In genomic region chr5:127624427-127625213, GRCm38 (mm10) we compare ENCODE assay signal across 36 mouse cellular contexts. TPM values are rescaled to one million over a fixed set of nuclear protein-coding genes. Genes with fewer than 3 reads are reported as not detected.
DNase-seq lines count a peak whose midpoint lies in the region; ATAC-seq and TF ChIP-seq lines count a peak whose summit lies in the region.
"Had no signal": no experiment of that assay in that cellular context is flagged by ENCODE, and none has a peak within 500 bp of the region (broad histone marks: within the 10 kb centered on the region; RNA-seq: fewer than 3 reads in every experiment).

No protein-coding gene starts in this region.

- no peak overlapping the region for H3K4me2 ChIP-seq in midbrain, embryonic 11.5 days
- H3K4me2 ChIP-seq in midbrain, embryonic 13.5 days (replicated peaks): no peak overlapping the region
- H3K4me2 ChIP-seq in CH12.LX (ENCODE audit: insufficient read depth, low read depth, poor library complexity, severe bottlenecking): no peak overlapping the region
- H3K4me2 ChIP-seq: embryonic facial prominence, embryonic 13.5 days; forebrain, embryonic 15.5 days; hindbrain, embryonic 15.5 days; limb, embryonic 15.5 days; lung, embryonic 14.5 days; midbrain, embryonic 15.5 days had no signal

- H3K36me3 ChIP-seq in midbrain, embryonic 11.5 days (ENCODE audit: control insufficient read depth, insufficient read depth, low read length): no peaks in the 10 kb centered on the region
- no peaks in the 10 kb centered on the region for H3K36me3 ChIP-seq in midbrain, embryonic 13.5 days
- no peaks in the 10 kb centered on the region for H3K36me3 ChIP-seq in CH12.LX (replicated peaks in 1 of 2; ENCODE audit: control insufficient read depth in 1 of 2, insufficient read depth in 1 of 2, low read length in 1 of 2)
- H3K36me3 ChIP-seq: embryonic facial prominence, embryonic 13.5 days; forebrain, embryonic 10.5 days; forebrain, embryonic 15.5 days; G1E; hindbrain, embryonic 10.5 days; hindbrain, embryonic 15.5 days; limb, embryonic 10.5 days; limb, embryonic 15.5 days; midbrain, embryonic 15.5 days had no signal

- TF ChIP-seq RAD21 in CH12.LX (IDR thresholded peaks at IDR 0.05; ENCODE audit: low read depth, low read length): peak; percentile 4; the same call in 1 of the 2 replicates

- H3K9ac ChIP-seq in midbrain, embryonic 11.5 days (ENCODE audit: low read length): no peak overlapping the region
- H3K9ac ChIP-seq in midbrain, embryonic 13.5 days (replicated peaks): no peak overlapping the region
- no peak overlapping the region for H3K9ac ChIP-seq in CH12.LX (ENCODE audit: insufficient read depth, low read depth)
- H3K9ac ChIP-seq: embryonic facial prominence, embryonic 13.5 days; forebrain, embryonic 15.5 days; hindbrain, embryonic 15.5 days; limb, embryonic 15.5 days; liver, embryonic 14.5 days; lung, embryonic 14.5 days; midbrain, embryonic 15.5 days had no signal

- H3K27me3 ChIP-seq in midbrain, embryonic 11.5 days (ENCODE audit: control insufficient read depth, insufficient read depth, low read length): no peaks in the 10 kb centered on the region
- H3K27me3 ChIP-seq in midbrain, embryonic 13.5 days: no peaks in the 10 kb centered on the region
- H3K27me3 ChIP-seq in CH12.LX (replicated peaks): no peaks in the 10 kb centered on the region
- H3K27me3 ChIP-seq: embryonic facial prominence, embryonic 13.5 days; forebrain, embryonic 15.5 days; hindbrain, embryonic 15.5 days; limb, embryonic 15.5 days; midbrain, embryonic 15.5 days had no signal

- H3K79me2 ChIP-seq in CH12.LX (replicated peaks; ENCODE audit: control insufficient read depth, extremely low read depth, insufficient read depth, poor library complexity, severe bottlenecking): no peaks in the 10 kb centered on the region

- no peak for TF ChIP-seq POLR2A in CH12.LX (IDR thresholded peaks at IDR 0.05; ENCODE audit: low read depth, low read length)

- WGBS in midbrain, embryonic 11.5 days: 83% methylated on average over 10 of the region's 10 CpGs
- 82% methylated on average over 10 of the region's 10 CpGs for WGBS in midbrain, embryonic 13.5 days

- peak; percentile 64; the same call in 1 of the 2 replicates for TF ChIP-seq EP300 in CH12.LX (IDR thresholded peaks at IDR 0.05; ENCODE audit: low read length)

- in situ Hi-C loops in CH12.LX (cut with MboI; ENCODE audit: low pct_ligation_motif_present, low pct_unique_long_range_greater_than_20kb, low sequenced_read_pairs): loop anchor here (25.0 kb wide), 1 partner anchor 1388 kb away; the partner anchor contains the start of genes Ran and Stx2

- H3K4me3 ChIP-seq in midbrain, embryonic 11.5 days (ENCODE audit: low read depth, low read length): no peak overlapping the region
- H3K4me3 ChIP-seq in midbrain, embryonic 13.5 days (replicated peaks): no peak overlapping the region
- no peak overlapping the region for H3K4me3 ChIP-seq in CH12.LX (replicated peaks in 1 of 3; ENCODE audit: low read depth in 2 of 3, low read length in 2 of 3, poor library complexity in 1 of 3)
- H3K4me3 ChIP-seq: embryonic facial prominence, embryonic 13.5 days; forebrain, embryonic 10.5 days; forebrain, embryonic 15.5 days; gastrocnemius, adult 2 months; hindbrain, embryonic 10.5 days; hindbrain, embryonic 15.5 days; layer of hippocampus, adult 2 months; limb, embryonic 10.5 days; limb, embryonic 15.5 days; midbrain, embryonic 15.5 days had no signal

- dilution Hi-C loops in CH12.LX (cut with MboI; ENCODE audit: extremely low pct_ligation_motif_present, extremely low pct_unique_long_range_greater_than_20kb, low sequenced_read_pairs): no loop called here

- peak; percentile 21 for DNase-seq in midbrain, embryonic 11.5 days (ENCODE audit: low spot score, missing footprints)
- DNase-seq in CH12.LX (ENCODE audit: extremely low read depth): peak; percentile 68
- DNase-seq in layer of hippocampus, adult 9-10 months (ENCODE audit: low spot score): no peak
- DNase-seq in urinary bladder, adult 2 months (ENCODE audit: low spot score): no peak
- no peak for DNase-seq in right cerebral cortex, adult 2 months (ENCODE audit: low spot score in 2 of 2)
- DNase-seq: adrenal gland, adult 8-10 months; cerebellum, adult 8-10 months; cerebellum, postnatal 25 days; gastrocnemius, adult 2 months; gastrocnemius, postnatal 36 days; heart, postnatal 14 days; kidney, postnatal 36 days; layer of hippocampus, postnatal 36 days; lung, embryonic 14.5 days; right cerebral cortex, adult 18-20 months; right cerebral cortex, postnatal 4 days; thymus, adult 18-20 months; thymus, postnatal 25 days had no signal

- no peaks in the 10 kb centered on the region for H3K4me1 ChIP-seq in midbrain, embryonic 11.5 days (ENCODE audit: control insufficient read depth, insufficient read depth, low read length)
- H3K4me1 ChIP-seq in midbrain, embryonic 13.5 days (replicated peaks): no peaks in the 10 kb centered on the region
- peaks cover 7 to 49% of the 10 kb centered on the region in 2 experiments for H3K4me1 ChIP-seq in CH12.LX (ENCODE audit: control insufficient read depth in 1 of 2, insufficient read depth in 2 of 2)
- H3K4me1 ChIP-seq: embryonic facial prominence, embryonic 13.5 days; forebrain, embryonic 10.5 days; forebrain, embryonic 15.5 days; hindbrain, embryonic 10.5 days; hindbrain, embryonic 15.5 days; limb, embryonic 10.5 days; limb, embryonic 15.5 days; midbrain, embryonic 15.5 days had no signal

- H3K27ac ChIP-seq in midbrain, embryonic 11.5 days (ENCODE audit: low read depth, low read length): no peak overlapping the region
- no peak overlapping the region for H3K27ac ChIP-seq in midbrain, embryonic 13.5 days
- no peak overlapping the region for H3K27ac ChIP-seq in CH12.LX (ENCODE audit: insufficient read depth, low read depth)
- H3K27ac ChIP-seq: embryonic facial prominence, embryonic 13.5 days; forebrain, embryonic 10.5 days; forebrain, embryonic 15.5 days; gastrocnemius, adult 2 months; hindbrain, embryonic 10.5 days; hindbrain, embryonic 15.5 days; layer of hippocampus, adult 2 months; limb, embryonic 10.5 days; limb, embryonic 15.5 days; liver, embryonic 14.5 days; midbrain, embryonic 15.5 days; stomach, postnatal 0 days had no signal

- ATAC-seq in midbrain, embryonic 11.5 days (ENCODE audit: low FRiP score): no peak
- ATAC-seq in midbrain, embryonic 13.5 days: no peak
- ATAC-seq in megakaryocyte, adult 5-6 weeks (ENCODE audit: poor library complexity, severe bottlenecking): peak; percentile 70
- ATAC-seq: forebrain, embryonic 15.5 days; inflammation-experienced regulatory T-cells, adult 6 months; midbrain, embryonic 15.5 days had no signal

- no peaks in the 10 kb centered on the region for H3K9me3 ChIP-seq in midbrain, embryonic 11.5 days (ENCODE audit: control insufficient read depth, low read length)
- no peaks in the 10 kb centered on the region for H3K9me3 ChIP-seq in midbrain, embryonic 13.5 days
- peaks cover 3% of the 10 kb centered on the region for H3K9me3 ChIP-seq in CH12.LX (replicated peaks; ENCODE audit: low read length)
- H3K9me3 ChIP-seq: embryonic facial prominence, embryonic 13.5 days; forebrain, embryonic 15.5 days; hindbrain, embryonic 10.5 days; hindbrain, embryonic 15.5 days; limb, embryonic 10.5 days; limb, embryonic 15.5 days; midbrain, embryonic 15.5 days had no signal

- TF ChIP-seq CTCF in CH12.LX (conservative IDR thresholded peaks at IDR 0.05 in 1 of 2, IDR thresholded peaks at IDR 0.05 in 1 of 2; ENCODE audit: low read depth in 2 of 2, low read length in 2 of 2): peak in 1 of 2 experiments; percentile 7; a peak in 1 of 4 replicates

TF ChIP-seq in CH12.LX, 34 proteins besides CTCF, POLR2A, EP300 and RAD21 (continues in another document):
- TF ChIP-seq MAFK (IDR thresholded peaks at IDR 0.05; ENCODE audit: insufficient replicate concordance, low read length) (no peak), E2F4 (IDR thresholded peaks at IDR 0.05; ENCODE audit: insufficient replicate concordance, low read depth, low read length) (no peak), HCFC1 (IDR thresholded peaks at IDR 0.05; ENCODE audit: low read depth, low read length) (no peak), PAX5 (IDR thresholded peaks at IDR 0.05; ENCODE audit: low read length) (no peak), IRF4 (IDR thresholded peaks at IDR 0.05; ENCODE audit: low read depth, low read length) (peak; percentile 77), ZC3H11A (IDR thresholded peaks at IDR 0.05; ENCODE audit: low read depth, low read length) (no peak), RCOR1 (conservative IDR thresholded peaks at IDR 0.05; ENCODE audit: low read depth, low read length) (no peak), UBTF (IDR thresholded peaks at IDR 0.05; ENCODE audit: low read depth, low read length) (no peak), ZMIZ1 (IDR thresholded peaks at IDR 0.05; ENCODE audit: low read depth, low read length) (no peak), TCF12 (IDR thresholded peaks at IDR 0.05; ENCODE audit: low read depth, low read length) (no peak), ETS1 (conservative IDR thresholded peaks at IDR 0.05; ENCODE audit: low read depth, low read length) (peak; percentile 33; the same call in 1 of the 2 replicates), MEF2A (IDR thresholded peaks at IDR 0.05; ENCODE audit: borderline replicate concordance, low read depth, low read length) (peak; percentile 73; the same call in 1 of the 2 replicates), MAX (IDR thresholded peaks at IDR 0.05; ENCODE audit: low read length) (no peak), USF2 (conservative IDR thresholded peaks at IDR 0.05; ENCODE audit: low read depth, low read length) (no peak), JUN (IDR thresholded peaks at IDR 0.05; ENCODE audit: insufficient read depth, low read depth, low read length) (no peak)

RNA-seq across cellular contexts. Expression of gene Glt1d1, which starts 7.4 kb away (rescaled TPM):
- polyA plus RNA-seq in midbrain, embryonic 11.5 days (2014; fragmentation: Nextera tagmentation; extraction: Ambion mirVana): 0.33 and 1.1 TPM in 2 replicates
- 1.5 and 1.9 TPM in 2 replicates for polyA plus RNA-seq in midbrain, embryonic 13.5 days (2015; fragmentation: Nextera tagmentation; extraction: Ambion mirVana)
- total RNA-seq in CH12.LX (2012; rRNA removed): 0.25 and 0.29 TPM in 2 replicates
- 0.11 TPM in 1 of 2 replicates, not detected in the other for total RNA-seq in CH12.LX (2014; rRNA removed)
- polyA plus RNA-seq in CH12.LX (2012; ENCODE audit: insufficient read length, low read depth): 0.15 and 0.21 TPM in 2 replicates
- total RNA-seq in megakaryocyte, adult 5-6 weeks (2015): 0.45 and 1.2 TPM in 2 replicates
- total RNA-seq in megakaryocyte, adult 5-6 weeks (2017): 1.7 and 4.1 TPM in 2 replicates
- polyA plus RNA-seq in urinary bladder, adult 2 months (2012; rRNA removed): 0.08 and 0.09 TPM in 2 replicates
- total RNA-seq: gastrocnemius, adult 2 months; gastrocnemius, postnatal 36 days; heart, postnatal 14 days; megakaryocyte-erythroid progenitor cell, adult 5-6 weeks had no signal
- polyA plus RNA-seq: C2C12; G1E; heart, embryonic 14.5 days; inflammation-experienced regulatory T-cells, adult 6 months had no signal

RNA-seq across cellular contexts. Expression of gene Slc15a4, which starts 8.1 kb away (rescaled TPM):
- polyA plus RNA-seq in midbrain, embryonic 11.5 days (2014; fragmentation: Nextera tagmentation; extraction: Ambion mirVana): 21.0 and 23.1 TPM in 2 replicates
- polyA plus RNA-seq in midbrain, embryonic 13.5 days (2015; fragmentation: Nextera tagmentation; extraction: Ambion mirVana): 24.4 and 26.1 TPM in 2 replicates
- 25.8 and 31.0 TPM in 2 replicates for total RNA-seq in CH12.LX (2012; rRNA removed)
- total RNA-seq in CH12.LX (2014; rRNA removed): 23.4 and 25.7 TPM in 2 replicates
- 44.2 and 52.7 TPM in 2 replicates for polyA plus RNA-seq in CH12.LX (2012; ENCODE audit: insufficient read length, low read depth)
- total RNA-seq in megakaryocyte, adult 5-6 weeks (2015): 39.6 and 48.4 TPM in 2 replicates
- 65.4 and 292 TPM in 2 replicates for total RNA-seq in megakaryocyte, adult 5-6 weeks (2017)
- polyA plus RNA-seq in urinary bladder, adult 2 months (2012; rRNA removed): 14.8 and 41.4 TPM in 2 replicates

Comparison
In these comparisons a context has a peak if more than half of its experiments do, and no peak if none do; other contexts are left out.
1. DNase-seq: peak in midbrain, embryonic 11.5 days (single experiment) and CH12.LX (single experiment); none in layer of hippocampus, adult 9-10 months (single experiment), urinary bladder, adult 2 months (single experiment) and right cerebral cortex, adult 2 months (0 of 2).